Mouse (Mus musculus) R1 (cell line): ENCODE data around the gene Grk5.

Experiments
- DNase-seq: peaks from one replicate; pipeline ENCODE4 v3.0.0-alpha.2; 2018; ENCODE audit warnings: low read depth, low spot score

The Grk5 gene

DNA sequence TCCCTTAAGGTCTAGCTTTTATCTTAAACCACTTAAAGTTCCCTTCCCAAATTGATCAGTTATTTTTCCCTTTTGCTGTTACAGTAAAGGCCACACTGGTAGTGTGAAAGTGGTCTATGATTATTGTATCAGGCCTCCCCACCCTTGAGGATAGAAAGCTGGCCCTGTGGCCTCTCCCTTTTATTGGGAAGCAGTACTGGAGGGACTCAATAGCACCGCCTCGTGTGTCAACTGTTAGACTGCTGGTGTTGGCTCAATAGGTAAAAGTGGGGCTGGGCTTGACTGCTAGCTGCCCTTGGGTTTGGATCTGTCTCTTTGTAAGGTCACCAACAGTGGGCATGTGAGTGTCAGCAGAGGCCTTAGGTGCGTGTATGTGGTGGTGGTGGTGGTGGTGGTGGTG, 174.8 kb downstream of the Grk5 start:
- peak; percentile 7 for DNase-seq

DNA sequence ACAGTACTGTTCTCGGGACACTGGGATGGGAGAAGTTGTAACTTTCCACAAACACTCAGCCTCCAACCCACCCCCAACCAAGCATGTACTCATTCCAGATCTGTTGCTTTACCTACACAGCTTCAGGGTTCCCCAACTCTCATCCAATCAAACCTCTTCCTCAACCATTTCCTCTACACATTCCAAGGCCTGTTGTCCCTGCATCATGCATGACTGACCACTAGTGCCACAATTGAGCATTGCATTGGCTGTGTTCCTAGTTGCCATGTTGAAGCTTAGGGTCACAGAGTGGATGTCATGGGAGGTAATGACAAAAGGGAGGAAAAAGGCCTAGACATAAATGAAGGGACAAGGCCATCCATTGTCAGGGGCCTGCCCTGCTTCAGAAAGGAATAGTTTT, 175.5 kb downstream of the Grk5 start:
- DNase-seq: peak; percentile 10

DNA sequence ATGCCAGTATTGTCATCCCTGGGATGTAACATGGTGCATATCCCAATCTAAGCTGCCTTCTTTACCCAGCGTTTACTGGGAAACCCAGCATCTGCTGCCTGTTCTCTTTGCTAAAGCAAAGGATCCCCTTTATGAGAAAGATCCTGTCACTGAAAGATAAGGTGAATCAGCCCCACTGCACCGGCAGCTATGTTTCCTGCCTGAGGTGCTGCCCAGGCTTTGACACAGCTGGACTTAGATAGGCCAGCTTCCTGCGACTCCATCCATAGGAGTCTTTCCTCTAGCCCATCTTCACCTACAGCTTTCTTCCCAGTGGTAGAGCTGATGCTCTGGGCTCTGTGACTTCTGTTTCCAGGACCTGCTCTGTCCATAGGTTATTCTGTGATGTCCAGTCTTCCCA, 189.1 kb downstream of the Grk5 start:
- DNase-seq: no peak

DNA sequence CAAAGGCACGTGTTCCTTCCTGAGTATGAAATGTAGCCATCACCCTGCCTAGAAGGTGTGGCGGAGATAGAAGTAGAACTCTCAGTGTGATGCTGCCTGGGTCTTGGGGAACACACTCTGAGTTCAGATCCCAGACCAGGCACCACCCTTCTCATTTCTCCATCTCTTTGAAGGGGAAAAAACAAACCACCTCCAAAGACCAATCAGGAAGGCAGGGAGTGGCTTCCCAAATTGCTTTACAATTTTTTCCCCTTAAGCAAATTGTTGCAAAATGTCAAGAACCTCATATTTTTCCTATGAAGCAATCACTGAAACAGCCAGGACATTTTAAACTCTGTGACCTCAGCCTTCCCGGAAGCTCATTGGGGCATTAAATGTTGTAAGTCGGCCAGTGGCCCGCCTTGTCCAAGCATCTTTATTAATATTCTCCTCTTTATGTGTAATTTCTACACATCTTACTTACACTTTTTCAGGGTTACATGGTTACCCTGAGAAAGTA, 190.8 kb downstream of the Grk5 start:
- no peak for DNase-seq

DNA sequence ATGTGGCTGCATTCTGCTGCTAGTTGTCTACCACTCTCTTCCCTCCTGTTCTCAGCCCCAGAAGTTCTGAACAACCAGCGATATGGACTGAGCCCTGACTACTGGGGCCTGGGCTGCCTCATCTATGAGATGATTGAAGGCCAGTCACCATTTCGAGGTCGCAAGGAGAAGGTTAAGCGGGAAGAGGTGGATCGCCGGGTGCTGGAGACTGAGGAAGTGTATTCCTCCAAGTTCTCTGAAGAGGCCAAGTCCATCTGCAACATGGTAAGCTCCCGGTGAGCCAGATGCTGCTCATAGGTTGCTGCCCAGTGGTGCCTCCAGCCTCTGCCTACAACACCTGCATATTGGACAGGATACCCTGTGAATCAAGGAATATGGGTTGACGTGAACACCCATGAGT, 193.5 kb downstream of the Grk5 start:
- DNase-seq: no peak

DNA sequence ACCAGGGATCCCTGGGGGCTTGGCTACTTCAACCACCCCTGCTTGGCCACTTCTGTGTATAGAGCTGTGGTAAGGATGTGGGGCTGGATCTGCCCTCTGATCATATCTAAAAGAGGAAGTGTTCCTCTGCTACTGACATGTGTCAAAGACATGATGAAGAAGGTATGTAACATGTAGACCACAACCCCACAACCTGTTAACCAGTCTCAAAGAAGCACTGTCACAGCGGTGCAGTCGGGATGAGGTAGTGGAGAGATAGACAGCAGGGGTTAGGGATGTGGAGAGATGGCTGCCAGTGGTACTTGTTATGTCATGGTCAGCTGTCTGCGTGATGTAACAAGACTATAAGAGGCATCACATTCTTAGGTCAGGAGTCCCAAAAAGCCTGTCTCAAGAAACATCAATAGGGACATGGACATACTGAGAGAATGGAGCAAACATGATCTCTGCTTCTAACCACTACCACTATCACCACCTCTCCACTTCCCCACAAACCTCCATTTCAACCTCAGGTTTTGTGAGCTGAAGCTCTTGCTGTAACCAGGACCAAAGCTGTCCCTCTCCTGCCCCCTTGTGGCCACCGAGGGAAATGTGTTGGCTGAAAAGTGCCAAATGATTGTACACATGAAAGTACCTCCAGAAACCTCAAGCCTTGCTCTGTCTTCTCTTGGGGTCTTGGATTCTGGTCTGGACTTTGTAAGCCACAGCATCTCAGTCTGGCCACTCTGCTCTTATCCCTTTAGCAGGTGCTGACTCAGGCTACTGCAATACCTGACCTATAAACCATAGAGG, 194.8 kb downstream of the Grk5 start:
- peak; percentile 75 for DNase-seq

DNA sequence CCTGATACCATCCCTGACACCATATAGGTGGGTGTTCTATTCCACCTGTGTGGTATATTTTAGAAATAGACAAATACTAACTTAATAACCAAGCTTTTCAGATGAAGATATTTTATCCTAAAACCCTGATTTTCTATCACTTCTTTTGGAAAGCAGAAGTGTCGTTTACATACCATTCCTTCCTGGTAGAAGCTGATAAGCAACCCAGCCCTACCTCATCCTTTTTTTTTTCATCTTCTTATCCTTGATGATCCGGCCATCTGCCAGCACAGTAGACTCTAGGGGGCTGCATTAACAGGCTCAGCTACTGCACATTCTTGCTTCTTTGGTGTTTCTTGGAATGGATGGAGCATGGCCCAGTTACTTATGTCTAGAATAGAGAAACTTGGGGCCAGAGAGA, 195.7 kb downstream of the Grk5 start:
- no peak for DNase-seq

DNA sequence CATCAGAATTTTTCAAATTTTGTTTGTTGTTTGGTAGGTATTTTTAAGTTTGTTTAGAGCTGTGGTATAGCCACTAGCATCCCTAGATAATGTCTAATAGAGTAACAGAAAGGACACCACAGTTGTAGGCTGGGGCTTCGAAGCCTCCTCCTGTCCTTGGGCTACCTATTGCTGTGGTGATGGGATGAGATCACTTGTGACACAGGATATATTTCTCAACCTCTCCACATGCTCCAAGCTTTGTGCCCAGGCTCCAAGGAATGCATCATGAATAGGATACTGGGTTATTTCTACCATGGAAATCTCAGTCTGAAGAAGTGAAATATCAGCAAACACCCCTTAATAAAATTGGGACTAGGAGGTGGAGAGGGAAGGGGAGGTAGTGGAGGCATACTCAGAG, 198.2 kb downstream of the Grk5 start:
- no peak for DNase-seq

DNA sequence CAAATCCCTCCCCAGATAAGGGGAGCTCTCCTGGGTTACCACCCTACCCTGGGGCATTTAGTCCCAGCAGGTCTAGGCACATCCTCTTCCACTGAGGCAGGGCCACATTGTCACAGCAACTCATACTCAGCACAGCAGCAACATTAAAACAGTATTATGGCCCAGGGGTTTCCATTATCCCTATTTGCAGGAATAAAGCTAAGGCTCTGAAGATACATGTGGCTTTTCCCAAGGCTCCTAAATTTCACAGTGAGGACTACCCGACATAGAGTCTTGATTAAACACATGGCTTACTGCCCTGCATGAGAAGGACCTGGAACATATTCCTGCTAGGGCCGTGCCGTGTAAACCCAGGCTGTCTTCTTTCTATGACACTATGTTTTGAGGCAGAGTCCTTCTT, 199.5 kb downstream of the Grk5 start:
- no peak for DNase-seq

DNA sequence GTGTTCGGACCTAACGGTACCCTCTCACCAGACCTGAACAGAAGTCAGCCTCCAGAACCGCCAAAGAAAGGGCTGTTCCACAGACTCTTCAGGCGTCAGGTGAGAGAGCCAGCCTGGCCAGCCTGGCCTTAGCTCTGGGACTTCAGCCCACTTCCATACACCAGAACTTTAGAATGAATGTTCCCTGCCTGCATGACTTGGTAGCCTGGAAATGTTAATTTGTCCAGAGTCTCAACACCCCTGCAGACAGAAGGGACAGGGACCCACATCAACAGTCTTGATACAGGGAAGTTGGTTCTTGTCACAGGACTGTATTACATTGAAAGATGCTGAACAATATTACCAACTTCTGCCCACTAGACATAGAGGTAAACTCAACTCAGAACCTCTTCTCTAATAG, 201.0 kb downstream of the Grk5 start:
- DNase-seq: no peak

DNA sequence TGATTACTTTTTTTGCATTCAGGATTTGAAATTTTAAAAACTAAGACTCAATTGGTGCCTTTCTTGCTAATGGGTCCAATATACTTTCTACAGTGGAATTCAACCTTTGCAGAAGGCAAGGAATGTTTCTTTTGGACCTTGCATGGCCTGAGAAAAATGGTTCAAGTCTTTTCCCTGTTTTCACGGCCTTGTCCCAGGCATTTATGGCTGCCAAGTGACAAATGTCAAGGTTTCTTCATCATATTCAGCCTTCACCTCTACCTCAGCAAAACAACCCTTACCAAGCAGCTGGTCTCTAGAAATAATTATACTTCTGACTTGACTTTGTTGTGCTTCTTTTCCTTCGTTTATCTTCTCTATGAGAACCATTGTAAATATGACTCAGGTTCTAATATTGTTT, 207.2 kb downstream of the Grk5 start:
- no peak for DNase-seq

DNA sequence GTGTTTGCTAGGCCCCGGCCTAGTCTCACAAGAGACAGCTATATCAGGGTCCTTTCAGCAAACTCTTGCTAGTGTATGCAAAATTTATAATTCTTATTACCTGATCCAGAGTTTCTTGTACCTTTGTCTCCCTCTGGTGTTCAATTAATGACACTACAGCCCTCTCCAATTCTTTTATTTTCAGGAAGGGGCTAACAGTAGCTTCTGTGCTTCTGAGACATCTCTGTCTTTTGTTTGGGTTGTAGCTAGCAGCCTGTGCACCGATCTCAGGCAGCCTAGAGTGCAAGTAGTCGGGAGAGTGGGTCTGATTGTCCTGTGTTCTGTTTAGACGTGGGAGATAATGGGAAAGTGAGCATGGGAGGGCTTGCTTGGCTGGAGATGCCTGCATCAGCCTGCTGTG, 208.2 kb downstream of the Grk5 start:
- peak; percentile 41 for DNase-seq

DNA sequence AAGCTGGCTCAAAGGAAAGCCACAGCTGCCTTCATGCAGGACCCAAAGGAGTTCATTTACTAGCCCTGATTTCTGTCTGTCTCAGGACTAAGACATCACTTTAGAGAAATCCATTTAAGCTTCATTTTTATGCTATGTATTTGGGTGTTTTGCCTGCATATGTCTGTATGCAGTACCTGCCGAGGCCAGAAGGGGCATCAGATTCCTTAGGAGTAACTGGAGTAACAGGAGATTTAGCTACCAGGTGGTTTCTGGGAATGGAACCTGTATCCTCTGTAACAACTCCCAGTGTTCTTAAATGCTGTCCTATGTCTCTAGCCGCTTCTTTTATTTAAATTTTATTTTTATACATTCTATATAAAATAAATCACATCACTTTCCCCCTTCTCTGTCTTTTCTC, 220.6 kb downstream of the Grk5 start:
- peak; percentile 66 for DNase-seq

DNA sequence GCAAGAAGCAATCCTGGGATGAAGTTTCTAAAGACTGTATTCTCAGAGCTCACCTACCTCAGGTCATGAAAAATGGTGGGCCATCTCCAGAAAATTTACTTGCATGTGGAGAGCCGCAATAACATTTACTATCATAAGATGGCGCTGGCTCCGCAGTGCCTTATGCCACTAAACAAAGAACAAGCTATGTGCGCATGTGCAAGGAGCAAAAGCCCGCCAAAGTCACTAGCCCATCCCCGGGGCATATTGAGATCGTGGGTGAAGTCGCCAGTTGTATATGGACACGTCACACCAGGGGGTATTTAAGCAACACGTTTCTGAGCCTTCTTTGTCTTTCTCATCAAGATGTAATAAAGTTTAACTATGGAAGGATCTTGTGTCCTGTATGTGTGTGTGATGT, 241.5 kb downstream of the Grk5 start:
- peak; percentile 93 for DNase-seq

DNA sequence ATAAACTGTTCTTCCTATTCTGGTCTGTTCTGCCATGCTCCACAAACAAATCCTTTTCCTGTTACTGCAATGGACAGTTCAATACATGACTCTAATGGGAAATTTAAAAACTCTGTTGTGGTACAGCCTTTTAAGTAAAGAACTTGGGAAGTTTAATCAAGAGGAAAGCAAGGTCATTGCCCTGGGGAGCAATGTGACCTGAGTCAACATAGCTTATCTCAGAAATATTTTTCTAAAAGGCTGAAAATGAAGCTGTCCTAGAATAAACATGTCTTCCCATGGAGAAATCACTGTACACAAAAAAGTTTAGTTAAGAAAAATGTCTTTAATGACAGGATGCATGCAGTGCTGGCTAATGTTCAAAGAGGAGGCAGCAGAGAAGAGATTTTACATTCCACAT, 249.1 kb downstream of the Grk5 start:
- no peak for DNase-seq

DNA sequence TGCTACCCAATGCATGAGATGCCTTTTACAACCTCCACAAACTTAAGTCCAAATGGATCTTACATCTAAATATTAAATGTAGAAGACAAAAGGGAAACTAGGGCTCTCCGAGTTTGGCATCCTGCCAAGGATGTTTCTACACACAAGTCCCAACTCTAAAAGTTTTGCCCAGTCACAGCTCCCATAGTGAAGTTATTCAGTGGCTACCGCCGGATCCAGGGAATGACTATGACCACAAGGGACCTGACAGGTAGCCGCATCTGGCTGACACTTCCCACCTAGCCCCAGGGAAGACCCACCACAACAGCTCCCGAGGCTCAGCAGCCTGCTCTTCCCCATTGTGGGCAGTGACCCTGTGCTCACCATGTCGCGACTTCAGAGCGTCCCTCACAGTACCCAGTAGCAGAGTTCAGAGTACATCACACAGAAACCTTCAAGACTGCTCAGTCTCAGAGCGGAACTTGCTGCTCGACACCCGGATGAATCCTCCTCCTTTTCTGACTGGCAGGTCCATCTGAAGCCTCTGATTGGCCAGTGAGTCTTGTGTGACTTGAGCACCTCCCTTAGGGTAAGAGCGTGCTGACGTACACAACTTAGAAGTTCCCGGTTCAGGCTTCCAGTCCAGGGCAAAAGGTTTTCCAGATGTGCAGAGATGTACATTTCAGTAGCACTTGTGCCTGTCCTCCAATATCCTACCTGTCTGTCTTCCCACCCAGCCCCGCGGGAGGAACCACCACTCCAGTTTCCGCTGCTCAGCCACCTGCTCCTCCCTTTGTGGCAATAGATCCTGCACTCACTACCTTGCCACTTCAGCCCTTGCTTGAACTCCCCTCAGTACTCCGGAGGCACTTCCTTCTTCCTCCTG, 251.0 kb downstream of the Grk5 start, which contains the start of gene Zfp950:
Gene Zfp950 (minus strand): TSS at position 499 of the 865 bp plus-strand sequence.
- DNase-seq: peak; percentile 97

DNA sequence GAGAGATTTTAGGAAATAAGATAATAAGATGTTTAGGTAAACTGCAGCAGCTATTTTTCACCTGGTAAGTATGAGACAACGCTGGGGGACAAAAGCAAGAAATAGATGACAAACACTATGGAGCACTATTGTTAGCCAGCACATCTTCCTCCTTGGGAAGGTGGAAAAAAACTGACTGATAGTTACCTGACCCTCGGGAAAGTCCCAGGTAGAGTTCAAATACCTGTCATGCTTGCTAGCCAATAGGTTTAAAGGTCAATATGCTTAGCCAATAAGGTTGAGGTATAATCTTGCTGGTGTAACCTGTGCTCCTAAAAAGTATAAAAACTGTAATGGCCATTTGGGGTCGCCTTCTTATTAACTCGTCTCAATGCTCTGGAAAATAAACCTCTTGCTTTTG, 251.8 kb downstream of the Grk5 start:
- DNase-seq: no peak
